9 mouse cellular contexts compared by ENCODE assay signal in the genomic region with DNA sequence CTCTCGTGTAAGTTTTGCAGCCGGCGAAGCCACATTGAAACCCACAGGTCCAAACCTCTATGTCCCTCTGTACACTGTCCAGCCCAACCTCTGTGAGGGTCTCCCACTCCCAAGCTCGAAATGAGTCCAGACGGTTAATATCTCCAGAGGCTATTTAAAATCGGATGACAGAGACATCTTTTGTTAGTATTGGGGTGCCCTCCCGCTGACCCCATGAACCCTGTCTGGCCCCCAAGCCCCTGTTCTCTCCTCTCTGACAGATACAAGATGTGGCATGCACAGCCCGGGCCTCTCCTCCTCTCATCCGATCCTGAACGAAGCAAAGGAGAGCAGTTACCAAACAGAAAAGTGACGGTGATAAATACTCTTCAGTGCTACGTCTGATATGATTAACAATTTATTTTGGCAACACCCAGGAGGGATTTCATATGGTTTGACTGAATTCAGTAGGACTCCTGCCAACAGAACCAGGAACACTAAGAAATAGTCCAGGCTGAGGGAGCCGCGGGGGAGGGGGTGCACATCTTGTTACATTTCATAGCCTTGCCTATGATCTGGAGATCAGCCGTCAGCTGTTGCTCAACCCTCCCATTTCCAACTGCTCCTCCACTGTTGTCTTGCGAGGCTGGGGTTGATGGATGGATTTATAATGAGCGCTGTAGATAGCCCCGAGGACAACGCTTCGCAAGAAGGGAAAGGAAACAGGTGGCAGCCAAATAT.
DNase-seq lines count a peak whose midpoint lies in the region; ATAC-seq lines count a peak whose summit lies in the region.
"Had no signal": no experiment of that assay in that cellular context is flagged by ENCODE, and none has a peak within 500 bp of the region (broad histone marks: within the 10 kb centered on the region; RNA-seq: fewer than 3 reads in every experiment).

No protein-coding gene starts in this region.

- H3K4me2 ChIP-seq in kidney, embryonic 15.5 days: peak overlapping the region; percentile 37
- H3K4me2 ChIP-seq in heart, embryonic 14.5 days (ENCODE audit: low read length): 0 out of 2 replicates have a peak overlapping the region, but pooled peaks have one; percentile 11

- peaks cover 14% of the 10 kb centered on the region for H3K4me1 ChIP-seq in kidney, embryonic 15.5 days
- peaks cover under 1 to 7% of the 10 kb centered on the region in 2 experiments; a peak in 2 of 4 replicates for H3K4me1 ChIP-seq in heart, embryonic 14.5 days (ENCODE audit: control insufficient read depth in 2 of 2, insufficient read depth in 2 of 2, low read length in 2 of 2)

- 0 out of 2 replicates have a peak, but pooled peaks have one; percentile 40 for ATAC-seq in kidney, embryonic 15.5 days (replicated peaks; ENCODE audit: low FRiP score)
- ATAC-seq in heart, embryonic 14.5 days (ENCODE audit: insufficient number of reproducible peaks, insufficient read depth, low FRiP score, low read depth): peak; percentile 61; the same call in 1 of the 2 replicates

- H3K9ac ChIP-seq in kidney, embryonic 15.5 days: no peak overlapping the region
- no peak overlapping the region for H3K9ac ChIP-seq in heart, embryonic 14.5 days (ENCODE audit: low read length)

- no peaks in the 10 kb centered on the region for H3K36me3 ChIP-seq in kidney, embryonic 15.5 days
- H3K36me3 ChIP-seq in heart, embryonic 14.5 days (ENCODE audit: control insufficient read depth, insufficient read depth, low read length): no peaks in the 10 kb centered on the region

- 42% methylated on average over 20 of the region's 20 CpGs for WGBS in kidney, embryonic 15.5 days
- WGBS in heart, embryonic 14.5 days: 51% methylated on average over 20 of the region's 20 CpGs

- no peaks in the 10 kb centered on the region for H3K27me3 ChIP-seq in kidney, embryonic 15.5 days
- H3K27me3 ChIP-seq in heart, embryonic 14.5 days (ENCODE audit: control insufficient read depth, insufficient read depth, low read length): no peaks in the 10 kb centered on the region
- H3K27me3 ChIP-seq: megakaryocyte, embryonic 14.5 days had no signal

- no peak for DNase-seq in kidney, adult 11 months
- DNase-seq in adrenal gland, postnatal 14 days: peak; percentile 63
- DNase-seq in layer of hippocampus, postnatal 36 days: peak; percentile 74 to 75
- peak; percentile 30 to 69 for DNase-seq in urinary bladder, postnatal 36 days (ENCODE audit: low spot score in 2 of 2)
- no peak for DNase-seq in cerebellum, postnatal 14 days
- no peak for DNase-seq in gastrocnemius, postnatal 10 days

- H3K9me3 ChIP-seq in kidney, embryonic 15.5 days (replicated peaks): no peaks in the 10 kb centered on the region
- no peaks in the 10 kb centered on the region for H3K9me3 ChIP-seq in heart, embryonic 14.5 days (ENCODE audit: control insufficient read depth, low read length)

- H3K27ac ChIP-seq in kidney, embryonic 15.5 days: no peak overlapping the region
- H3K27ac ChIP-seq in heart, embryonic 14.5 days (replicated peaks in 1 of 2; ENCODE audit: control insufficient read depth in 1 of 2, insufficient read depth in 1 of 2, low read depth in 2 of 2, low read length in 2 of 2): 0 out of 4 replicates have a peak overlapping the region, but pooled peaks of 1 of the 2 experiments have one; percentile 21

- no peak overlapping the region for H3K4me3 ChIP-seq in kidney, embryonic 15.5 days (replicated peaks)
- H3K4me3 ChIP-seq in heart, embryonic 14.5 days (ENCODE audit: control insufficient read depth in 1 of 2, insufficient read depth in 1 of 2, low read depth in 1 of 2, low read length in 2 of 2): no peak overlapping the region
- H3K4me3 ChIP-seq: megakaryocyte, embryonic 14.5 days had no signal

Comparison
In these comparisons a context has a peak if more than half of its experiments do, and no peak if none do; other contexts are left out.
1. DNase-seq: peak in adrenal gland, postnatal 14 days (single experiment), layer of hippocampus, postnatal 36 days (2 of 2) and urinary bladder, postnatal 36 days (2 of 2); none in kidney, adult 11 months (single experiment), cerebellum, postnatal 14 days (0 of 2) and gastrocnemius, postnatal 10 days (single experiment).